Mouse (Mus musculus) liver, embryonic 13.5 days (tissue): Measurements from ENCODE around the gene Prr19. TPM values are rescaled to one million over a fixed set of nuclear protein-coding genes. Genes with fewer than 3 reads are reported as not detected.

Experiments
- ATAC-seq: fragments of 200-750 bp; cut with Nextera tagmentation; 2 replicates; pipeline ENCODE4 v1.8.0; 2017; ENCODE audit warnings: low read depth, mild to moderate bottlenecking, moderate number of reproducible peaks, moderate library complexity
- DNase-seq: peaks from one replicate; pipeline ENCODE4 v3.0.0; 2022
- H3K27ac ChIP-seq: fragments of 300-500 bp; sonication (generic); 2 replicates; pipeline ENCODE4 v1.5.1; 2015; ENCODE audit warnings: moderate library complexity, mild to moderate bottlenecking, inconsistent platforms
- H3K27me3 ChIP-seq: fragments of 300-500 bp; sonication (generic); 2 replicates; pipeline ENCODE4 v1.6.1; 2015; ENCODE audit warnings: mild to moderate bottlenecking, inconsistent platforms
- H3K36me3 ChIP-seq: fragments of 300-500 bp; sonication (generic); 2 replicates; pipeline ENCODE4 v1.6.1; 2015; ENCODE audit warnings: mild to moderate bottlenecking, inconsistent platforms
- H3K4me1 ChIP-seq: fragments of 300-500 bp; sonication (generic); replicated peaks from 2 replicates; pipeline ENCODE4 v1.6.1; 2015; ENCODE audit warnings: inconsistent platforms
- H3K4me2 ChIP-seq: fragments of 300-500 bp; sonication (generic); 2 replicates; pipeline ENCODE4 v1.6.1; 2015; ENCODE audit warnings: inconsistent platforms, mild to moderate bottlenecking, moderate library complexity
- H3K4me3 ChIP-seq: fragments of 300-500 bp; sonication (generic); replicated peaks from 2 replicates; pipeline ENCODE4 v1.5.1; 2015; ENCODE audit warnings: mild to moderate bottlenecking, inconsistent platforms
- H3K9ac ChIP-seq: fragments of 300-500 bp; sonication (generic); 2 replicates; pipeline ENCODE4 v1.6.1; 2015; ENCODE audit warnings: mild to moderate bottlenecking, inconsistent platforms
- H3K9me3 ChIP-seq: fragments of 300-500 bp; sonication (generic); replicated peaks from 2 replicates; pipeline ENCODE4 v1.6.1; 2016; ENCODE audit warnings: inconsistent platforms
- WGBS: fragments of 180-500 bp; shearing (Covaris S2); methylation state at CpG from one replicate; pipeline ENCODE4 v1.1.7; 2015; ENCODE audit not compliant: insufficient replicate concordance; 5-methylcytosine and 5-hydroxymethylcytosine counted together
- polyA plus RNA-seq: library from polyadenylated mRNA; unstranded; fragments of >200 nt; fragmentation: Nextera tagmentation; extraction: Ambion mirVana; gene quantifications from 2 replicates; pipeline ENCODE4 v1.2.1, GENCODE M21; 2015

Gene Prr19
- polyA plus RNA-seq, 1 experiment from 2014 or later, result not detected

- ATAC-seq (no peak), DNase-seq (no peak)
- Histone ChIP-seq H3K27me3 (no peaks in the 10 kb centered on the region), H3K27ac (no peak overlapping the region), H3K4me1 (no peaks in the 10 kb centered on the region), H3K36me3 (no peaks in the 10 kb centered on the region), H3K9ac (no peak overlapping the region), H3K4me2 (no peak overlapping the region), H3K4me3 (no peak overlapping the region), H3K9me3 (no peaks in the 10 kb centered on the region)
- 71% methylated on average over 9 of the region's 9 CpGs for WGBS
These were observed 38.1 kb downstream of the Prr19 start for GRCm38 (mm10) chr7:25339329-25339728.

- WGBS, result 73% methylated on average over 20 of the region's 20 CpGs
- Histone ChIP-seq H3K36me3 (no peaks in the 10 kb centered on the region), H3K4me3 (no peak overlapping the region)
These were observed 40.0 kb downstream of the Prr19 start for GRCm38 (mm10) chr7:25341000-25341784.

GRCm38 (mm10) chr7:25348861-25349260, 47.6 kb downstream of the Prr19 start:
- H3K4me1 ChIP-seq, result no peaks in the 10 kb centered on the region
- WGBS, result 75% methylated on average over 8 of the region's 8 CpGs
- H3K27ac ChIP-seq, result no peak overlapping the region
- no peak overlapping the region for H3K9ac ChIP-seq
- H3K9me3 ChIP-seq, result no peaks in the 10 kb centered on the region
- no peak overlapping the region for H3K4me3 ChIP-seq
- ATAC-seq (no peak), DNase-seq (no peak)
- H3K27me3 ChIP-seq, result no peaks in the 10 kb centered on the region
- H3K4me2 ChIP-seq, result no peak overlapping the region
- peaks cover 16% of the 10 kb centered on the region; the same call in 1 of the 2 replicates for H3K36me3 ChIP-seq

More at GRCm38 (mm10) chr7:25341000-25341784, 40.0 kb downstream of the Prr19 start:
- ATAC-seq (no peak), DNase-seq (no peak)
- Histone ChIP-seq H3K4me1 (no peaks in the 10 kb centered on the region), H3K27me3 (no peaks in the 10 kb centered on the region), H3K27ac (no peak overlapping the region), H3K9ac (no peak overlapping the region), H3K9me3 (no peaks in the 10 kb centered on the region), H3K4me2 (no peak overlapping the region)

Other genes with a start within 250 kb of the Prr19 start
- 0.86 and 1.0 TPM in 2 replicates for gene Grik5, start 229.1 kb upstream of the Prr19 start, polyA plus RNA-seq
- gene Zfp574, start 228.8 kb upstream of the Prr19 start, polyA plus RNA-seq, result 9.7 and 11.1 TPM in 2 replicates
- gene Pou2f2, start 121.7 kb upstream of the Prr19 start, polyA plus RNA-seq, result 1.5 and 1.6 TPM in 2 replicates
- 27.0 and 27.6 TPM in 2 replicates for gene Dedd2, start 80.8 kb upstream of the Prr19 start, polyA plus RNA-seq
- gene Zfp526, start 80.0 kb upstream of the Prr19 start, polyA plus RNA-seq, result 2.0 and 2.1 TPM in 2 replicates
- 6.2 and 6.3 TPM in 2 replicates for gene Gsk3a, start 63.6 kb upstream of the Prr19 start, polyA plus RNA-seq
- 4.3 TPM in 2 replicates for gene Erf, start 50.6 kb upstream of the Prr19 start, polyA plus RNA-seq
- gene Cic, start 33.7 kb upstream of the Prr19 start, polyA plus RNA-seq, result 9.7 and 10.4 TPM in 2 replicates
- gene Pafah1b3, start 3.4 kb upstream of the Prr19 start, polyA plus RNA-seq, result 29.3 and 31.6 TPM in 2 replicates
- gene Tmem145, start 4.7 kb downstream of the Prr19 start, polyA plus RNA-seq, result 0.10 TPM in 1 of 2 replicates, not detected in the other
- 1.0 and 1.2 TPM in 2 replicates for gene Megf8, start 15.8 kb downstream of the Prr19 start, polyA plus RNA-seq
- 0.15 TPM in 1 of 2 replicates, not detected in the other for gene Cnfn, start 68.3 kb downstream of the Prr19 start, polyA plus RNA-seq
- gene Lipe, start 97.3 kb downstream of the Prr19 start, polyA plus RNA-seq, result 2.4 and 2.7 TPM in 2 replicates
- gene Cxcl17, start 111.5 kb downstream of the Prr19 start, polyA plus RNA-seq, result not detected in 2 replicates
- 1.7 and 2.5 TPM in 2 replicates for gene Ceacam1, start 176.2 kb downstream of the Prr19 start, polyA plus RNA-seq
- 0.03 TPM in 1 of 2 replicates, not detected in the other for gene Ceacam2, start 238.4 kb downstream of the Prr19 start, polyA plus RNA-seq